Mouse (Mus musculus) liver, adult 2 months (tissue): ENCODE data around the gene Plekhg5. TPM values are rescaled to one million over a fixed set of nuclear protein-coding genes. Genes with fewer than 3 reads are reported as not detected.

Source experiments
- DNase-seq: peaks from one replicate; pipeline ENCODE4 v3.0.0-alpha.2; 2011; ENCODE audit warnings: low read depth, low spot score; ENCODE audit errors: extremely low read depth
- H3K27ac ChIP-seq: fragments of 200-500 bp; replicated peaks from 2 replicates; pipeline ENCODE4 v1.5.1; 2012; ENCODE audit warnings: low read depth, mild to moderate bottlenecking, control low read depth, inconsistent platforms, low read length; ENCODE audit not compliant: insufficient read depth
- H3K27me3 ChIP-seq: fragments of 200-500 bp; 2 replicates; pipeline ENCODE4 v1.6.1; 2012; ENCODE audit warnings: mild to moderate bottlenecking, moderate library complexity, low read length, inconsistent platforms; ENCODE audit not compliant: control insufficient read depth, insufficient read depth
- H3K36me3 ChIP-seq: fragments of 200-500 bp; 2 replicates; pipeline ENCODE4 v1.6.1; 2012; ENCODE audit warnings: low read length, inconsistent platforms; ENCODE audit not compliant: control insufficient read depth, insufficient read depth
- H3K4me1 ChIP-seq: fragments of 200-500 bp; 2 replicates; pipeline ENCODE4 v1.6.1; 2011; ENCODE audit warnings: low read length; ENCODE audit not compliant: control insufficient read depth, insufficient read depth
- H3K4me3 ChIP-seq: fragments of 200-500 bp; 2 replicates; pipeline ENCODE4 v1.5.1; 2011; ENCODE audit warnings: low read depth, mild to moderate bottlenecking, control low read depth, low read length, moderate library complexity; ENCODE audit not compliant: insufficient read depth
- H3K79me2 ChIP-seq: fragments of 200-500 bp; 2 replicates; pipeline ENCODE4 v1.6.1; 2012; ENCODE audit warnings: inconsistent platforms, mild to moderate bottlenecking, low read length, moderate library complexity; ENCODE audit not compliant: control insufficient read depth, insufficient read depth
- H3K9ac ChIP-seq: fragments of 200-500 bp; 2 replicates; pipeline ENCODE4 v1.6.1; 2012; ENCODE audit warnings: low read depth, mild to moderate bottlenecking, control low read depth, inconsistent platforms, low read length
- CTCF ChIP-seq: fragments of 200-500 bp; IDR thresholded peaks from 2 replicates; pipeline ENCODE4 v1.5.1; 2011; ENCODE audit warnings: low read depth, low read length, control low read depth
- POLR2A ChIP-seq: fragments of 200-500 bp; IDR thresholded peaks from 2 replicates; pipeline ENCODE4 v1.6.1; 2011; ENCODE audit warnings: low read length, control low read depth; ENCODE audit not compliant: insufficient read depth; ENCODE audit errors: extremely low read depth
- WGBS: fragments of 180-500 bp; shearing (Covaris S2); methylation state at CpG from one replicate; pipeline ENCODE4 v1.1.7; 2018; 5-methylcytosine and 5-hydroxymethylcytosine counted together
- polyA plus RNA-seq: library from polyadenylated mRNA; depleted of rRNA; stranded (reverse); fragments of >200 nt; gene quantifications from 2 replicates; pipeline ENCODE4 v1.2.3, GENCODE M21; 2012
- total RNA-seq: library from RNA; depleted of rRNA; stranded (reverse); fragments of >200 nt; gene quantifications from 2 replicates; pipeline ENCODE4 v1.2.3, GENCODE M21; 2014

Plekhg5 gene
- total and polyA plus RNA-seq, 2 experiments: 2.4 to 6.6 TPM

DNA sequence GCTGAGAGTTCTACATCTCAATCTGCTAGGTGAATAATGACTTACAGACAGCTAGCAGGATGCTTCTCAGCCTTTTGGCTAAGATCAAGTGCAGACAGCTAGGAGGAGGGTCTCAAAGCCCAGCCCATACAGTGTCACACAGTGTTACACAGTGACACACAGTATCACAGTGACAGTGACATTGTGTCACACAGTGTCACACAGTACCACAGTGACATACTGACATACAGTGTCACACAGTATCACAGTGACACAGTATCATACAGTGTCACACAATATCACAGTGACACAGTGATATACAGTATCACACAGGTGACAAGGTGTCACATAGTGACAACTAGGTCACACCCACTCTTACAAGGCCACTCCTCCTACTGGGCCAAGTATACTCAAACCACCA lies 5.0 kb upstream of the Plekhg5 start:
- H3K79me2 ChIP-seq: no peaks in the 10 kb centered on the region
- H3K9ac ChIP-seq: no peak overlapping the region
- peaks cover 6% of the 10 kb centered on the region; the same call in 1 of the 2 replicates for H3K4me1 ChIP-seq
- H3K27ac ChIP-seq: no peak overlapping the region
- TF ChIP-seq CTCF (no peak), POLR2A (no peak)
- no peaks in the 10 kb centered on the region for H3K36me3 ChIP-seq
- DNase-seq: no peak
- no peak overlapping the region for H3K4me3 ChIP-seq
- no peaks in the 10 kb centered on the region for H3K27me3 ChIP-seq

DNA sequence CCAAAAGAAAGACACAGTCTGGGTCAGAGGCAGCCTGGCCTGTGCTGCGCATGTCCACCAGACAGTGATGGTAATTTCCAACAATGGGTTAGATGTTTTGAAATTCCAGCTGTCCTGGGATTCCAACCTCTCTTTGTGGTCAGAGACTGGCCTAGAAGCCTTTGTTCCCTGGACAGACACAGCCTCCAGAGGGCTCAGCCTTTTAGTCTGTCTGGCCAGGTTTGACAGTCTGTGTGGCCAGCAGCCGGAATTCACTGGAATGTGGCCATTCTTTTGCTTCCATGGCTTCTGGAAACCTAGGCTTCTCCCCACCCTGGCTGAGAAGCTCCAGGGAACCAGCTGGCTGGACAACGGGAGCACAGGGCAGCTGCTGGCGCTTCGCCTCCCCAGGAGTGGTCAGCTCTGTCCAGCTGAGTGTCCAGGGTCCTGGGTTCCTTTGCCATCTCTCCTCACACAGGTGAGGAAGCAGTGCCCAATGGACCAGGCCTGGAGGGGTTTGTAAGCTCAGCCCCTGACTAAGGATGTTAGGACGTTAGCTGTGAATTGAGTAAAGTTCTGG lies 4.1 kb upstream of the Plekhg5 start:
- H3K4me3 ChIP-seq: no peak overlapping the region
- 83% methylated on average over 6 of the region's 6 CpGs for WGBS
- no peaks in the 10 kb centered on the region for H3K4me1 ChIP-seq
- no peak overlapping the region for H3K27ac ChIP-seq
- no peak for DNase-seq
- H3K9ac ChIP-seq: no peak overlapping the region
- no peaks in the 10 kb centered on the region for H3K79me2 ChIP-seq
- no peak for TF ChIP-seq POLR2A
- no peak for TF ChIP-seq CTCF
- no peaks in the 10 kb centered on the region for H3K27me3 ChIP-seq
- H3K36me3 ChIP-seq: no peaks in the 10 kb centered on the region

DNA sequence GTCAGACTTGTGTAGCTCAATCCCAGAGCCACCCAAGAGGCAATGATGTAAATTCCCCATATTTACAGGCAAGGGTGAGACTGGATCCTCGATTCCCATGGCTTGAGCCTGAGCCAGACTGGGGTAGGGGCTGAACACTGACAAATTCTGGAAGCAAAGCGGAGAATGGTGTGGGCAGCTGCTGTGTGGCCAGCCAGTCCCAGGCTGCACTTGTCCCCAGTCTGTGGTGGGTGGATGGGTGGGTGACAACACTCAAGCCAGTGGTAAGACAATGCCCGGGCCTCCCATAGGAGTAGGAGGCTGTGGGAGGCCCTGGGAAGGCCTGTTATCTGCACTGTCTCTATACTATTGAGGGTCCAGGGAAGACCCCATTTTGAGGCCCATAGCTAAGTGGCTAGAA lies 3.1 kb upstream of the Plekhg5 start:
- TF ChIP-seq POLR2A (no peak), CTCF (no peak)
- H3K4me1 ChIP-seq: no peaks in the 10 kb centered on the region
- no peaks in the 10 kb centered on the region for H3K79me2 ChIP-seq
- no peaks in the 10 kb centered on the region for H3K27me3 ChIP-seq
- H3K4me3 ChIP-seq: no peak overlapping the region
- H3K36me3 ChIP-seq: no peaks in the 10 kb centered on the region
- no peak overlapping the region for H3K9ac ChIP-seq
- no peak for DNase-seq
- H3K27ac ChIP-seq: no peak overlapping the region
- WGBS: 87% methylated on average over 3 of the region's 3 CpGs

DNA sequence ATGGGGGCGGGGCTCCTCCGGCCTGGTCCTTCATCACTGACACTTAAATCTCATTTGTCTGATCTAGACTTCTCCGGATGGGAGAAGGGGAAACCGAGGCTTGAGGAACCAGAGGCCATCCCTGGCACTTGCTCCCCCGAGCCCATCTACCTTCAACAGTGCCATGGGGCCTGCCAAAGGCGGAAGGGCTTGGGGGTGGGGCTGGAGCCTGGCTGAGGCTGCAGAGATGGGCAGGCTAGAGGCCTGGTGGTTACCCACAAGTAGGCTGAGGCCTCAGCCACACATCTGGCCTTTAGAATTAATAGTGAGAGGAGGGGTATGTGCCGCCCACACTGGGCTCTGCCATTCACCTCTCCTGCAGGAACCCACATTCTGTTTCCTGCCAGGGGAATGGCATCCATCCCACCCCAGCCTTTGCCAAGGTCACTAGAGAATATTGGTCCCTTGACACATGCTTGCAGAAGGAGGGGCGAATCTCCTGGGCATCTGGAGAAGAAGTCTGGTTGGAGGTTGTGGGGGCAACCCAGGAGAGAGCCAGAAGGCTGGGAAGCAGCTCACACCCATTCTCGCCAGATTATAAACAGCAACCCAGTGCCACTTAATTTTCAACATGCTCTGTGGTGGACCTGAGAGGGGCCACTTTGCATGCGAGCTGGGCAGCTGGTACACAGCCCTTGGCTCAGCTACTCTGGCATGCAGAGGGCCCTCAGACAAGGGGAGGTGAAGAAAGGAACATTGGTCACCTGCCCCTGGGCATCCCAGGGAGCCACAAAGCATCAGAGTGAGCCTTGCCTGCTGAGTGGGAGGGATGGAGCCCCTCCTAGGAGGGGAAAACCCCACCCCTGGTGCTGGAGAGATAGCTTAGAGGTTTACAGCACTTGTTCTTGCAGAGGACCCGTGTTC lies 1.6 kb upstream of the Plekhg5 start:
- no peak overlapping the region for H3K4me3 ChIP-seq
- no peak overlapping the region for H3K27ac ChIP-seq
- no peaks in the 10 kb centered on the region for H3K79me2 ChIP-seq
- H3K36me3 ChIP-seq: no peaks in the 10 kb centered on the region
- TF ChIP-seq POLR2A (no peak), CTCF (no peak)
- WGBS: 82% methylated on average over 11 of the region's 11 CpGs
- H3K9ac ChIP-seq: no peak overlapping the region
- no peak for DNase-seq
- H3K4me1 ChIP-seq: no peaks in the 10 kb centered on the region
- H3K27me3 ChIP-seq: no peaks in the 10 kb centered on the region

DNA sequence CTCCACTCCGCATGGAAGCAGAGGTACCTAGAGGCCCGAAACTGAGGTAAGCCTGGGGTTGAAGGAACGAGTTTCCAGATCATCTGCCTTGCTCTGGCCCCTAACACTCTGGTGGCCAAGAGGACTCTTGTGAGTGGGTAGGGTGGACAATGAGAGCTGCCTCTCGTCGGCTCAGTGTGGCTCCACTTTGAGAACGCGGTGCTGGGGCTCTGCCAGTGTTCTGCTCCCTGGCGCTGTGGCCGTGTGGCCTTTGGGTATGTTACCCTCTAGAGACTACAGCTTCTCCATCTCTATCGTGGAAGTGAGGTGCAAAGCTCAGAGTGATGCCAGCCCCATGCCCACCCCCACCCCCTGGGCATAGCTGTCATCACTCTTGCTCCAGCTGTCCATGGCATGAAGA lies 357 bp downstream of the Plekhg5 start:
- DNase-seq: no peak
- no peaks in the 10 kb centered on the region for H3K36me3 ChIP-seq
- no peaks in the 10 kb centered on the region for H3K4me1 ChIP-seq
- no peaks in the 10 kb centered on the region for H3K79me2 ChIP-seq
- TF ChIP-seq CTCF (no peak), POLR2A (no peak)
- no peak overlapping the region for H3K27ac ChIP-seq
- H3K4me3 ChIP-seq: no peak overlapping the region
- H3K27me3 ChIP-seq: no peaks in the 10 kb centered on the region
- 64% methylated on average over 10 of the region's 10 CpGs for WGBS
- no peak overlapping the region for H3K9ac ChIP-seq

DNA sequence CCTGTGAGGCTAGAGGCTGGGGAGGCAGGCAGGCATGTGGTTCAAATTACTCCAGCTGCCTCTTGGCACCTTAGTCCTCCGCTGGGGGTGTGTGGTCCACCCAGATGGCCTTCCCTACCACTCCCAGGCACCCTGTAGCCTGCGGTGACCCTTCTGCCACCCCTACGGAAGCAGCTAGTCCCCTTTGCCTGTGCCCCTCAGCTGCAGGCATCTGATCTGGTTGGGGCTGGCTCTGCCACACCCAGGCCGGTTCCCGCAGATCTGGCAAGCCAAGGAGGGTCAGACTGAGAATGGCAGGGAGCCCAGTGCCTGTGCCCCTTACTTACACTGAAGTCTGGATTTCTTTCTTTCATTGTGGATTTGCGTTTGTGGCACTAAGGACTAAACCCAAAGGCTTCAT lies 1.4 kb downstream of the Plekhg5 start:
- H3K4me1 ChIP-seq: no peaks in the 10 kb centered on the region
- no peaks in the 10 kb centered on the region for H3K79me2 ChIP-seq
- TF ChIP-seq CTCF: no peak
- no peak for TF ChIP-seq POLR2A
- no peak overlapping the region for H3K4me3 ChIP-seq
- DNase-seq: no peak
- no peak overlapping the region for H3K27ac ChIP-seq
- H3K36me3 ChIP-seq: no peaks in the 10 kb centered on the region
- no peaks in the 10 kb centered on the region for H3K27me3 ChIP-seq
- H3K9ac ChIP-seq: no peak overlapping the region
- 91% methylated on average over 6 of the region's 6 CpGs for WGBS
